Mouse (Mus musculus) neutrophil, adult 5-6 weeks (primary cell): ENCODE measurements around the gene Zfp691. TPM values are rescaled to one million over a fixed set of nuclear protein-coding genes. Genes with fewer than 3 reads are reported as not detected.

ENCODE experiments used
- ATAC-seq: fragments of 151-379, 151-347 bp; 2 replicates; pipeline ENCODE4 v1.8.0; 2017; ENCODE audit warnings: mild to moderate bottlenecking, moderate TSS enrichment; ENCODE audit not compliant: insufficient number of reproducible peaks, poor library complexity, low FRiP score, severe bottlenecking; ENCODE audit errors: extremely low read depth
- total RNA-seq: library from RNA; stranded (forward); fragments of 200-1000 nt; gene quantifications from 2 replicates; pipeline ENCODE4 v1.2.3, GENCODE M21; 2017

Zfp691 gene
- total RNA-seq, 1 experiment from 2014 or later: 6.9 TPM

DNA sequence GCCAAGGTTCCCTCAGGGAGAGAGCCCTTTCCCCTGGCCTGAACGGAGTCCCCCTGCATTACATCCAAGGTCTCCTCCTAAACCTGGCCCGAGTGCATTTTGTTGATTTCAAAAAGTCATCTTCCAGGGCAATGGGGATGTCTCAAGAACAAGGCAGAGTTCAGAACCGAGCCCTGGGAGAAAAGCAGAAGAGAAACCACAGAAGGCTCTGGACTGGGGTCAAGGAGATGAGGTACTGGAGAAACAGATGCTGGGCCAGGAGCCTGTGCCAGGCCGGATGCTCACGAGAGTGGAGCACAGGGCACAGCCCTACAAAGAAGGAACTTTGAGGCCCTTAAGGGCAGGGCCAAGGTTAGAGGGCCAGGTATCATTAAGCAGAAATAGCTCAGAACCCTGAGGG is 3.7 kb upstream of the Zfp691 start:
- no peak for ATAC-seq

DNA sequence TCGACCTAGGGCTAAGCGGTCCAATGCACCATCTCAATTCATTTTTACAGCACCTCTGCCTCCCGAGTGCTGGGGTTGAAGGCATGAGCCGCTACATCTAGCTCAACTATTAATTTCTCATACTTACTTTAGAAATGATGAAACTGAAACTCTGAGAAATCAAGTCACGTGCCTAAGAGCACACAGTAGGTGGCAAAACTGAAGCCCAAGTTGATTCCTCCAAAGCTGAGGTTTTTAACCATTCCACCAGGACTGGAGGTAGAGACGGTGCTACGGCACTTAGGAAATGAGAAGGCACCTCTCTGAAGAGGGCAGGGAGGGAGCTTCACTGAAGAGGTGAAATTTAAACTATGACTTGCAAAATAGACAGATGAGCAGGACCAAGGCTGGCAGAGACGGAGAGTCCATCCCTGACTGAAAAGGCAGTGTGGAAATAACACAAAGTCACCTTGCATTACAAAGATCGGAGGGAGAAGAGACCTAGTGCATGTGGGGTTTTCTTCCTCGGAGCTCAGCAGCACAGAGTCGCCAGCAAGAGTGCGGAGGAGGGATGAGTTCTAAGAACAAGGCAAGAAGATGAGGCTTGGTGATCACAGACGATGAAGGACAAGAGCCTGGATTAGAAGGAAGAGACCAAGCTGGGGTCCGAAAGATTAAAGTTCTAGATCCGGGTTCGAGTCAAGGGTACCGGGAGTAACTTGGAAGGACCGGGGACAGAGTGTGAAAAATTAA is 910 bp downstream of the Zfp691 start:
- no peak for ATAC-seq

DNA sequence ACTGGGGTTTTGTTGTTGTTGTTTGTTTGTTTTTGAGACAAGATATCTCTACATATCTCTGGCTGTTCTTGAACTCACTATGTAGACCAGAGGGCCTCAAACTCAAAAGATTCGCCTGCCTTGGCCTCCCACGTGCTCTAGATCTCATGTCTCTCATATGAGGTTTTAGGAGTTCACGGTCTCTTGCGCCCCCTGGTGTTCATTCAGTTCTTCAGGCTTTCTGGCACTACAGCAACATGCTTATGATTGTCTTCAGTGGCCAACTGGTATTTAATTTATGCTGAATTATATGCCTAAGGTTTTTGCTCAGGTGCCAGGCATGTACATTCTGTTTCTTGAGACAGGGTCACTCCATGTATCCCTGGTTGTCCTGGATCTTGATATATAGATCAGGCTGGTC is 6.3 kb downstream of the Zfp691 start:
- peak; percentile 91 for ATAC-seq

DNA sequence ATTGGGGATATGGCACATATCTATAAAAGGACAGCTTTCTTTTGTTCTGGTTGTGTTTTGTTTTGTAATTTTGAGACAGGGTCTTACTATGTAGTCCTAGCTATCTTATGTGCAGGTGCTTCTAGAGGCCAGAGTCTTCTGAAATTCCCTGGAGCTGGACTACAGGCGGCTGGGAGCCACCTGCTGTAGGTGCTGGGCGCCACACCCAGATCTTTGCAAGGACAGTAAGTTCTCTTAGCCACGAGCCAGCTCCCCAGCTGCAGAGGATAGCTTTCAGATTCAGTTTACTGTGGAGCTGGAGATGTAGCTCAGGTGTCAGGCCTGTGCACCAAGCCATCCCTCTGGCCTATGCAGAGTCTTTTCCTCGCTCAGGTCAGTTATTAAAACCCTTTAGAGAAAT is 6.9 kb downstream of the Zfp691 start:
- ATAC-seq: no peak

DNA sequence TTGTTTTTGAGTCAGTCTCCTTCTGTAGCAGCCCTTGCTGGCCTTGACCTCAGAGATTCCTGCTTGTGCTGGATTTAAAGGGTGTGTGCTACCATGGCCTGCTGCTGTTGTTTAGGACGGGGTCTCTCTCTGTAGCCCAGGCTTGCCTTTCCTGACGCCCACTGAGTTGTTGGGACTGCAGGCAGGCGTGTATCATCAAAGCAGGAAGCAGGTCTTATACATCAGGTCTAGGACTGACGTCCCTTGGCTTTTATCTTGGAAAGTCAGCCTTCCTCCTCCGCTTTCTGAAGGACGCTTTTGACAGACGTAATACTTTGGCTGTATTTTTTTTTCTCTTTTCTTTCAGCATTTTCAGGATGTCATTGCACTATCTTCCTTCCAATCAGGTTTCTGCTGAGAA is 8.1 kb downstream of the Zfp691 start:
- ATAC-seq: no peak

DNA sequence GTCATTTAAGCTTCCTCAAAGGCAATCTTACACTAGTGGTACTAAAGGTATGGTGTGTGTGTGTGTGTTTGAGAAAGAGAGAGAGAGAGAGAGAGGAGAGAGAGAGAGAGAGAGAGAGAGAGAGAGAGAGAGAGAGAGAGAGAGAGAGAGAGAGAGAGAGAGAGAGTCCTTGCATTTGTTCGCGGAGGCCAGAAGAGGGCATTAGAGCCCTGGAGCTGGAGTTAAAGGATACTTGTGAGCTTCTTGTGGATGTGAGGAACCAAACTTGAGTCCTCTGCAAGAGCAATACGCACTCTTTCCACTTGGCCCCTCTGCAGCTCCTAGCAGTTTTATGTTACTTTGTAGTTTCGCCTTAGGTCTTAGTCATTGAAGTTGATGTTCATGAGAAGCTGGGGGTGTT is 11.0 kb downstream of the Zfp691 start:
- ATAC-seq: no peak

DNA sequence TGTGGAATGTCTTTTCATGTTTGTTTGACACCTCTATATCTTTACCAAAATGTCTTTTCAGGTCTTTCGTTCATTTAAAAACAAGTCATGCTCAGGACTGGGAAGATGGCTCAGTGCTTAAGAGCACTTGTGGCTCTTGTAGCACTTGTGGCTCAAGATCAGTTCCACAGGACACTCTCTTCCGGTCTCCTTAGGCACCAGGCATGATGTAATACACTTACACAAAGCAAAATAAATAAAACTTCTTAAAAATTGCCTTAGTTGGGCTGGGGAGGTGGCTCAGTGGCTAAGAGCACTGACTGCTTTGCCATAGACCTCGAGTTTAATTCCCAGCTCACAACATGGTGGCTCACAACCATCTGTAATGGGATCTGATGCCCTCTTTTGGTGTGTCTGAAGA is 12.6 kb downstream of the Zfp691 start:
- no peak for ATAC-seq

DNA sequence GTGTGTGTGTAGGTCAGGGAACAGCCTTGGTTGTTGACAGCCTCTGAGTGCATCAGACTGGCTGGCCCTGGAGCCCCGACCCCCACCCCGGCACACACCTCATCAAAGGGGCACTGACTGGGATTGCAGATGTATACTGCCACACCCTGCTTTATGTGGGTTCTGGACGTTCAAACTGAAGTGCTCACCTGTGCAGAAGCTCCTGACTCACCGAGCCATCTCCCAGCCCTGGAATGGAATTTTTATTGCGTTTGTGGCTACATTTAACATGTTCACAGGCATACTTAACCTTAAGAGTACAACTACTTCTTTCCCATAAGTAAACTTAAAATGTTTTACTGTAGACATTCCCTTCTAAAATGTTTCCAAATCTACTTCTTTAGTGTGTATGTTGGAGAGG is 16.1 kb downstream of the Zfp691 start:
- no peak for ATAC-seq

DNA sequence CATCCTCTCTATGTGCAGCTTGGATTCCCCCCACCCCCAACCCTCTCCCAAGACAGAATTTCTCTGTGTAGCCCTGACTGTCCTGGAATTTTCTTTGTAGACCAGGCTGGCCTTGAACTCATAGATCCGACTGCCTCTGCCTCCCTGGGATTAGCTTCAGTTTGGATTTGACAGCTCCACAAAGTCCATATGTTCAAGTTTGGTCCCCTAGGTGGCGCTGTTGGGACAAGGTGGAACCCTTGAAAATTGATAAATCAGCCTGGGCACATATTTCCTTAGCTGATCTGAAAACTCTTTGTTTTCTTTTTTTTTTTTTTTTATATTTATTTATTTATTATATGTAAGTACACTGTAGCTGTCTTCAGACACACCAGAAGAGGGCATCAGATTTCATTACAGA is 16.8 kb downstream of the Zfp691 start:
- peak; percentile 51; the same call in 1 of the 2 replicates for ATAC-seq

DNA sequence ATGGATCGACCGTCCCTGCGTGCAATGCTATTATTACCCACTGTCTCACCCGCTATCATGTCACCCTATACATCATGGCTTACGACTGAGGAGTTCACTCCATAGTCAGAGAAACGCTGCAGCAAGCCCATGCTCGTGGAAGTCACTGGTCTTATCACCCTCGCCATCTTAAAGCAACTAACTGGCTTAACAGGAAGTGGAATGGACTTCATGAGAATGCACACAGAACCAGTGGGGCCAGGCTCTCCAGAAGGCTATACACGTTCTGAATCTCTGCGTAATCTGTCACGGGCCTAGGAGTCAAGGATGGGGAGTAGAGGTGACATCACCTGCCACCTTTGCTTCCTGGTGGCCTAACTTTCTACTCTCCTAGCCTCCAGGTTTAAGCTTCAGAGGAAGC is 25.3 kb downstream of the Zfp691 start:
- ATAC-seq: no peak

DNA sequence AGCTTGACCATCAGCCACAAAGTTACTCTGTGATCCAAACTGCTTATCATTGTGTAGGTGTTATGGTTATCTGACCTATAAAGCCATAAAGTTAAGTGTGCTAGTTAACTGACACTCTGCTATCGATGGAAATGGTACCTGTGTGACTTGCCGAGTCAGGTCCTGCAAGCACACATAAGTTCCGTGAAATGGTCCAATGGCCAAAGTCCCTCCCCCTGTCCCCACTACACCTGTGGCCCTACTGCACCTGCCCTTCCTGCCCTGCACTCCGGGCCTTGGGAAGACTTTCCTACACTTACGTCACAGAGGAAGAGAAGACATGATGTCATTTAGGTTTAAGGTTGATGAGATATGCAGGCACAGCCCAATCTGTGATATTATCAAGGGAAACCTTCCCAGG is 26.6 kb downstream of the Zfp691 start:
- no peak for ATAC-seq

DNA sequence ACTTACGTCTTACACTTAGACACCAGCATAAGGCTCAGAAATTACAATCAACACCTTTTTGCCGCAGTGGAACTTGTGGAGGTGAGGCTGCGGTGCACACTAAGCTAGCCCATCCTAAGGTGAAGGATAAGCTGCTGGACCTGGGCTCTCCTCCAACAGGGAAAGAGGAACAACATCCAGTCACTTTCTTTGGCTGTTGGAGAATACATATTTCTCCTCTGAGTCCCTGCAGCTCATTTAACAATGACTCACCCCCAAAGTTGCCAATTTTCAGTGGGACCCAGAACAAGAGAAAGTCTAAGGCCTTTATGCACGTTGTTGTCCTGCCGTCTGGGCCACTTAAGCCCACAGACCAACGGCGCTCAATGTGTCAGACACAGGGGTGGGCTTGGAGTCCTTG is 27.2 kb downstream of the Zfp691 start:
- ATAC-seq: no peak

DNA sequence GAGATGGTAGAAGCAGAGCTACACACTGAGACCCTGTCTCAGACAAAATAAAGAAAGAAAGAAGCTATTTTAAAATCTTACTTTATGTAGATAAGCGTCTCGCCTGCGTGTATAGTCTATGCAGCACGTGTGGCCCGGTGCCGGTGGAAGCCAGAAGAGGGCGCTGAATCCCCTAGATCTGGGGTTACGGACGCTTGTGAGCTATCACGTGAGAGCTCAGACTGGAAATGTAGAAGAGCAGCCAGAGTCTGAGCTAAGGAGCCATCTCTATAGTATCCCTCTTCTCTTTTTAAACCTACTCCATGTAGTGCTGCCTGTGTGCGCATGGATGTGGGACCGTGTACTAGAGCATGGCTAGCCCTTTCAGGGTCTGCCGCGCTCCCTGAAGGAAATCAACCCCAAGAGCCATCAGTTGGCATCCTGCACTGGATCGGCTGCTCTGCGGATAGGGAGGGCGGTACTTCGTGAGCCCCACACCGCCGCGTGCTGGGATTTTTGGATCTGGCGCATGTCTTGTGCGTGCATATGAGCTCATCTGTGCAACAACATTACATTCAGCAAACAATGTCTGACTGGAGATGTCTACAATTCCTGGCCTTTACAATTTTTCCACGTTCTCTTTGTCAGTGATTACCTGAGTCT is 31.6 kb downstream of the Zfp691 start:
- ATAC-seq: peak; percentile 38; the same call in 1 of the 2 replicates

DNA sequence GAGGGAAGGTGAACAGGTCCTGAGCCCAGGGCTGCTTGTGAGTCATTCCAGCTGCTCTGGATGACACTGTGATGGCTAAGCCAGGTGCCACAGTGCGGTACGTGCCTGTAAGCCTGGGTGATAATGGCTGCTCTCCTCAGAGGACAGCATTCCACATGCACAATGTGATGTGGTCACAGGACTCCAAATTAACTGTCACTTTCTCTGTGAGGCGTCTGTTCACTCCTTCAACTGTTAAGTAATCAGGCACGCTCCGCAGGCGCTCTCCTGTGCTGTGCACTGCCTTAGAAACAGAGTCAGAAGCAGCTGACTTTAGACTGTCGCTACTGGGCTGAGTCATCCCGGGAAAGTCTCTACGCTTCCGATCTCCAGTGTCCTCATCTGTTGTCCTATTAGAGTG is 32.8 kb downstream of the Zfp691 start:
- ATAC-seq: no peak

DNA sequence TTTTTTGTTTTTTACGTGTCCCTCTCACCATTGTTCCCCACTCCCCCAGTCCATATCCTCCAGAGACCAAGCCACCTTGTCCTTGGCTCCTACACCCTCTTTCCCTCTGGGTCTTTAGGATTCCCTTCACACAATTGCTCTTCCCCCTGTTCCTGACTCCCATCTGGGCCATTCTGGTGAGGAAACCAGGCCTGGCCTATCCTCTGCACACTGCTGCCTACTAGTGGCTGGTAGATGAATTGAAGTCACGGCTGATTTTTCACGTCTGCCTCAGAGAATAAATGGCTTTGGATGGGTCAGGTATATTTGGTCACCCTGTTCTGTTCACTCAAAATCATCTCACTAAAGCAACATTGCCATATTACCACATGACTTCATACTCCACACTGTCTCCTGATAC is 33.9 kb downstream of the Zfp691 start:
- ATAC-seq: peak; percentile 74

DNA sequence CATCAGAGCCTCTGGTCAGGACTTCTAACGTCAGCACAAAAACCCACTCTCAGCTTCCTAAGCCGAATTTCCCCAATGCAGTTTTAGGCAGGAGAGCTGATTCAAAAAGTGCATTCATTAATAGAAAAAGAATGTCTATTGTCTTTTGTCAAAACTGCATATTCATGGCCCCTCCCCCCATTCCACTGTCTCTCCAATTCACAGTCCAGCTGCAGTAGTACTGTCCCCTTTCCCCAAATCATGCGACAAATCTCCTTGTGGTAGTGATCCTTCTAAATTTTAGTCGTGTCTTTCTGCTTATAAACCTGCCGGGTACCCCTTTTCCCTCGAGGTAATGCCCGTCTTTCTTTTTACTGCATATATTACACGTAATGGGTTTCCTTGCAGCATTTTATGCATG is 35.2 kb downstream of the Zfp691 start:
- ATAC-seq: no peak

DNA sequence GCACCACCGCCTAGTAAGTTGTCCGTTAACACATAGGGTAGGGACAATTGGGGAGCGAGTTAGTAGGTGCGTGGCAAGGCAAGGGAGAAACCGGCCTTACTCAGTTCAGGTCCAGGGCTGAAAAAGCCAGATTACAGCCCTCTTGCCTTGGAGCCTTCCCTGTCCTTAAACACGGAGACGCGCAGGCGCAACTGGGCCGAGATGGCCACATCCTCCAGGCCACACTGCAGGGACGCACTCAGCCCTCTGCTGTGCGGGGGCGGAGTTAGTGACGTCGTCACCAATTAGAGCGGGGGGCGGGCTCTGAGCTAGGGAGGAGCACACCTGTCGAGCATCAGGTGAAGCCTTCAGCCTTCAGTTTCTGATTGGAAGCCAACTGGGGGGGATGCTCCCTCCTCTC is 35.8 kb downstream of the Zfp691 start:
- ATAC-seq: no peak

DNA sequence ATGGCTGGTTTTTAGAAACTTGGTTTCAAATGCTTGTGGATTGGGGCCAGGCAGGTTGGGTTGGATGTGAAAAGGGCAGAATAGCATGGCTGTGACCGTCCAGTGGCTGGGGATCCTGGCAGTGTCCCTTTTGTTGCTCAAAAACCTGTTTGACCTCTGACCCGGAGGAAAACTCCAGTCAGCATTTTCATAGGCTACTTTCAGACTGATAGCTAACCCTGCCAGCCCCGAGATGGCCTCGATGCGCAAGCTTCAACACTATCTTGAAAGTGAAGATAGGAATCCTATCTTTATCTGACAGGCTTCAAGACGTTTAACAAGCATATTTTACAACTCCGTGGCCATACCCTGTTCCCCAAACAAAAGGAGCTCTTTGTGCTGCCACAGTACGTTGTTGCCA is 36.7 kb downstream of the Zfp691 start:
- no peak for ATAC-seq

DNA sequence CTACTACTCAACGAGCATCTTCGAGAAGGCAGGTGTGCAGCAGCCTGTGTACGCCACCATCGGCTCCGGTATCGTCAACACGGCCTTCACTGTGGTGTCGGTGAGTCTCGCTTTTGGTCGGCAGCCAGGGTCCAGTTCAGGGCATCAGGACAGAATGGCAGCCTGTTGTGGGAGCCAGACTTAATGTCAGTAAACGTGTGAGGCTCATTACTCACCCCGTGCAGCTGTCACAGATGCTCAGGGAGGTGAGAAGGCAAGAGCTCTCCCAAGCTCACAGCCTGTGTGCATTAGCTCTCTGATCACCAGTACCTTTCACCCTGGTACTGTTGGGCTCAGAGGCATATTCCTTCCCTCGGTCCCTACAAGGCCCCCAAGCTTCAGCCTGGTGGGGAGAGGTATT is 40.1 kb downstream of the Zfp691 start:
- ATAC-seq: no peak

DNA sequence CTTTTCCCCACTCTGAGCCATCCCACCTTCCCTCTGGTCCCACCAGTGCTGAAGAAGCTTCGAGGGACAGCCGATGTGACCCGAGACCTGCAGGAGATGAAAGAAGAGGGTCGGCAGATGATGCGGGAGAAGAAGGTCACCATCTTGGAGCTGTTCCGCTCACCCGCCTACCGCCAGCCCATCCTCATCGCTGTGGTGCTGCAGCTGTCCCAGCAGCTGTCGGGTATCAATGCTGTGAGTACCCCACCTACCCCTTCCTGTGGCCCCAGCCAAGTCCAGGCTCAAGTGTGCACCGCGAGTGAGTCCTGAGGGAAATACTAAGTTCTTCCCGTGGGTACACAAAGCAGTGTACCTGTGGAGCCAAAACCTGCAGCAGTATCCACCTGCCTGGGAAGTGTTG is 40.7 kb downstream of the Zfp691 start:
- ATAC-seq: no peak
